1 mouse cellular context compared by ENCODE assay signal in the genomic region with DNA sequence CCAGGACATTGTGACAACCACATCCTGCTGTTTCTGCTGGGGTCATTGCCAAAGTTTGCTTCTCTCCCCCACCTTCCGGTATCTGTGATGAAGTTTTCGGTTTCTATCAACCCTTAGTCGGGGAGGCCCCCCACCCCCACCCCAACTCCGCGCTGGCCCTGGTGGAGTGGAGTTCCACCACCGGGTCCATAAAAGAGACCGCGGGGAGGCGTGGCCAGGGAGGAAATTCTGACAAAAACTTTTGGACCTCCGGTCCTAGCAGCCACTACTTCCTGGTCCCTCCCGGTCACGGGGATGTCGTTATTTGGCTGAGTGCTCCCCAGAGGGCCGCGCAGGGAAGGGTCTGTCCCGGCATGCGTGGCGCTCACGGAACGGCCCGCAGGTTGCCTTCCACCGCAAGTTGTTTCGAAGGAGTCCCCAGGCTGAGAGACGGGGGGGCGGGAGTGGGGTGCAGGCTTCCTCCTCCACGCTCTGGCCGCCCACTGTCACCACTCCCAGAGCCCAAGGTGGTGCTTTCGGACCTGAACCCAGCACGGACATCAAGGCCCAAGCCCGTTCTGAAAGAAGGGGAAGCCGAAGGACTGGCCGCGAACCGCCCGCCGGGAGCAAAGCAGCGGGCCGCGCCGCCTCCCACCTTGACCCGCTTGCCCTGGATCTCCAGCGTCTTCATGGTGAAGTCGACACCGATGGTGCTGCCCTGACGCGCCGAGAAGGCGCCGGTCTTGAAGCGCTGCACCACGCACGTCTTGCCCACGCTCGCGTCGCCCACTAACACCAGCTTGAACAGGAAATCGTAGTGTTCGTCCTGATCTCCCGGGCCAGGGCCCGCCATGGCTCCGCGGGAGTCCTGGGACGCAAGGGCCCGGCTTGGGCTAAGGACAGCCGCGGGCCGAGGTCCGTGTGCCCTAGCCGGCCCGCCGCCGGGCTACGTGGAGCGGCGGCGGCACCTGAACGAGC.
A peak's percentile ranks its signal among the peaks of the same experiment; 100 is the strongest.
TF ChIP-seq lines count a peak whose summit lies in the region.

No protein-coding gene starts in this region.

TF ChIP-seq in CH12.LX, 34 proteins besides CTCF, POLR2A, EP300 and RAD21 (continued from another document):
- peak; percentile 82 for TF ChIP-seq ELF1 (IDR thresholded peaks at IDR 0.05; ENCODE audit: low read depth, low read length)
- TF ChIP-seq CHD2 (IDR thresholded peaks at IDR 0.05; ENCODE audit: low read length), result peak; percentile 90
- 0 out of 2 replicates have a peak, but pooled peaks have one; percentile 4 for TF ChIP-seq NRF1 (IDR thresholded peaks at IDR 0.05; ENCODE audit: low read depth, low read length)
- TF ChIP-seq JUN (IDR thresholded peaks at IDR 0.05; ENCODE audit: insufficient read depth, low read depth, low read length), result no peak
- TF ChIP-seq KAT2A (IDR thresholded peaks at IDR 0.05; ENCODE audit: insufficient replicate concordance, low read length), result 0 out of 2 replicates have a peak, but pooled peaks have one; percentile 27
- TF ChIP-seq MAFK (IDR thresholded peaks at IDR 0.05; ENCODE audit: insufficient replicate concordance, low read length), result peak; percentile 26; the same call in 1 of the 2 replicates
- peak; percentile 43; the same call in 1 of the 2 replicates for TF ChIP-seq MAZ (IDR thresholded peaks at IDR 0.05; ENCODE audit: low read depth, low read length)
- no peak for TF ChIP-seq USF2 (conservative IDR thresholded peaks at IDR 0.05; ENCODE audit: low read depth, low read length)
